Mouse (Mus musculus) mouse embryonic stem cell (cell line): ENCODE measurements around the gene Dgkz.

Source experiments
- in situ Hi-C, 2 experiments: fragments of 300-500 bp; cut with MboI; formaldehyde crosslinking; loops; 1 replicate in 1 of 2; 3 replicates in 1 of 2; pipeline ENCODE4 v1.14.3; 2019 to 2020; ENCODE audit warnings: low sequenced_read_pairs in 2 of 2, low pct_unique_long_range_greater_than_20kb in 1 of 2, mixed read lengths in 1 of 2; ENCODE audit not compliant: unreplicated experiment in 1 of 2

The Dgkz gene

DNA sequence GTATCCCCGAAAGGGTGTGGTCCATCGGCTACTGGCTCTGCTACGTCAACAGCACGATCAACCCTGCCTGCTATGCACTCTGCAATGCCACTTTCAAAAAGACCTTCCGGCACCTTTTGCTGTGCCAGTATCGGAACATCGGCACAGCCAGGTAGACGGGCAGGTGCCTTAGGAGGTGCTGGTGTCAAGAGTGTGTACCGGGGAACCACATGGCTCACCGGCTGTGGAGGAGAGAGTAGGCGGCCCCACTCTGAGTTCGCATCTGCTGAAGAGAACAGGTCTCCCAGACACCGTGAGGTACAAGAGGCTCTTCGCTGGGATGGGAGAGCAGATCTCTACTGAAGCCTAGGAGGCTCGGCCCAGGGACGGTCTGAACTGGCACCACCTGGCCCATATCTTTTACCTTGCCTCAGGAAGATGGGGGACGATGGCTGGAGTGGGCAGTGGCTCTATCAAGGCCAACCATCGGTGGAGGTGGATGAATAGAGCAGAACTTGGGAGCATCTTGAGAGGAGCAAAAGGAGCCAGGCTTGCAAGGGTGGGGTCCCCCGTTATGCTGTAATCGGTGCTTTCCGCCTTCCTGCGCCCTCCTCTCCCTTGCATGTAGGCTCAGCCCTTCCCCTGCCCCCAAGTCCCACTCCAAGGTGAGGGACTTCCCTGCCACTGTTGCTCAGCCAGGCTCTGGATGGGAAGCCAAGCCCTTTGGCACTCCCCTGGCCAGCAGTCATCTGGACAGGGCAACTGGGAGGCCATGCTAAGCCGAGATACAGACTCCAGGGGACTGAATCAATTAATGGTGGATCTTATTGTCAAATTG, 46.9 kb downstream of the Dgkz start:
- in situ Hi-C loops, result no loop called here

DNA sequence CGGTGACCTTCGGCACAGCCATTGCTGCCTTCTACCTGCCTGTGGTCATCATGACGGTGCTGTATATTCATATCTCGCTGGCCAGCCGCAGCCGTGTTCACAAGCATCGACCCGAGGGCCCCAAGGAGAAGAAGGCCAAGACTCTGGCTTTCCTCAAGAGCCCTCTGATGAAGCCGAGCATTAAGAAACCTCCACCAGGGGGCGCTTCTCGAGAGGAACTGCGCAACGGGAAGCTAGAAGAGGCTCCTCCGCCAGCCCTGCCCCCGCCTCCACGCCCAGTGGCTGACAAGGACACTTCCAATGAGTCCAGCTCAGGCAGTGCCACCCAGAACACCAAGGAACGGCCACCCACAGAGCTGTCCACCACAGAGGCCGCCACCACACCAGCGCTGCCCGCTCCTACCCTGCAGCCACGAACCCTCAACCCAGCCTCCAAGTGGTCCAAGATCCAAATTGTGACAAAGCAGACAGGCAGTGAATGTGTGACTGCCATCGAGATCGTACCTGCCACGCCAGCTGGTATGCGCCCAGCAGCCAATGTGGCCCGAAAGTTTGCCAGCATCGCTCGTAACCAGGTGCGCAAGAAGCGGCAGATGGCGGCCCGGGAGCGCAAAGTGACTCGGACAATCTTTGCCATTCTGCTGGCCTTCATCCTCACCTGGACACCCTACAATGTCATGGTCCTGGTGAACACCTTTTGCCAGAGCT, 47.7 kb downstream of the Dgkz start:
- in situ Hi-C loops, result no loop called here

DNA sequence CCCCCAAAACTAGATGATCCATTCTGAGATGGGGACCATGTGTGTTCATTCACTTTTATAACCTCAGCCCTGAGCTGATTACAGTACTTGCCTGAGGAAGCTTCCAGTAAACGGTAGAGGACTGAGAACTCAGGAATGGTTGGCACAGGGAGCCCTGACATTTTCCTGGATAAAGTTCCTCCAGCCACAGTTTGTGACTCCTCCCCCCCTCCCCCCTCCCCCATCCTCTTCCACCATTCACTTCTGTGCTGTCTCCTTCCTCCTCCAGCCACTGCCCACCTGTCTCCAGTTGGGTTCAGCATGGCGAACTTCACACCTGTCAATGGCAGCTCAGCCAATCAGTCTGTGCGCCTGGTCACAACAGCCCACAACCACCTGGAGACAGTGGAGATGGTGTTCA, 48.7 kb downstream of the Dgkz start, which contains the start of gene Chrm4:
Chrm4 (plus strand) TSS at position 301 of the 400 bp plus-strand sequence.
- in situ Hi-C loops, result no loop called here

DNA sequence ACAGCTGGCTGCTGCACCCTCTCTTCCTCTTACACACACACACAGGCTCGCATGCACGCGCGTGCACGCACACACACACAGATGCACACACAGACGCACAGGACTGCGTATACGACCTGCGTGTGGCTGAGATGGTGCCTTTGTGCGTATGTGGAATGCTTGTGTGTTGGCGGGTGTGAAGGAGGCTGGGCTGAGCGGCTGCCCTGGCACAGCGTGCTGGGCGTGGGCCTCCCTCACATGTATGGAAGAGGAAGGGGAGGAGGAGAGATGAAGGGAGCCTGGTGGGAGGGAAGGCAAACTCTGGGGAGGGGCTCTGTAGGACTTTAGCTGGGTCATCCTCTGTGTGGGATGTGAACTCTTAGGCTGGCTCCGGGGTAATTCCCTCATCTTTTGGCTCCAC, 50.2 kb downstream of the Dgkz start:
- in situ Hi-C loops, result no loop called here

DNA sequence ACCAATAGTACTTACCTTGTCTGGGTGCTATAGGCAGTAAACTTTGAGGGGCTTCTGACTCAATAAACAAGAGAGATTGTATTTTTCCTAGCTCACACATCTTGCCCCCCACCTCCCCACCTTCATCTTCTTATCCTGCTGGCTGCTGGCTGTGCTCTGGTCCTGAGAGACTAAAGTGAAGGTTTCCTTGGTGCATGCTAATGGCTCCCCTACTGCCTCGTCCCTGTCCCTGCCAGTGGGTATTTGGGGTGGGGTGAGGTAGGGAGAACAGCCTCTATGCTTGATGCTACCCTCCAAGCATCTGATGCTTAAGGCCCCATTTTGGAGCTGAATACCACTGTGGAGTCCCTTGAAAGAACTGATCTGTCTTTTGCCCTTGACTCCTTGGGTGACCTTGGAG, 50.9 kb downstream of the Dgkz start:
- in situ Hi-C loops, result no loop called here

DNA sequence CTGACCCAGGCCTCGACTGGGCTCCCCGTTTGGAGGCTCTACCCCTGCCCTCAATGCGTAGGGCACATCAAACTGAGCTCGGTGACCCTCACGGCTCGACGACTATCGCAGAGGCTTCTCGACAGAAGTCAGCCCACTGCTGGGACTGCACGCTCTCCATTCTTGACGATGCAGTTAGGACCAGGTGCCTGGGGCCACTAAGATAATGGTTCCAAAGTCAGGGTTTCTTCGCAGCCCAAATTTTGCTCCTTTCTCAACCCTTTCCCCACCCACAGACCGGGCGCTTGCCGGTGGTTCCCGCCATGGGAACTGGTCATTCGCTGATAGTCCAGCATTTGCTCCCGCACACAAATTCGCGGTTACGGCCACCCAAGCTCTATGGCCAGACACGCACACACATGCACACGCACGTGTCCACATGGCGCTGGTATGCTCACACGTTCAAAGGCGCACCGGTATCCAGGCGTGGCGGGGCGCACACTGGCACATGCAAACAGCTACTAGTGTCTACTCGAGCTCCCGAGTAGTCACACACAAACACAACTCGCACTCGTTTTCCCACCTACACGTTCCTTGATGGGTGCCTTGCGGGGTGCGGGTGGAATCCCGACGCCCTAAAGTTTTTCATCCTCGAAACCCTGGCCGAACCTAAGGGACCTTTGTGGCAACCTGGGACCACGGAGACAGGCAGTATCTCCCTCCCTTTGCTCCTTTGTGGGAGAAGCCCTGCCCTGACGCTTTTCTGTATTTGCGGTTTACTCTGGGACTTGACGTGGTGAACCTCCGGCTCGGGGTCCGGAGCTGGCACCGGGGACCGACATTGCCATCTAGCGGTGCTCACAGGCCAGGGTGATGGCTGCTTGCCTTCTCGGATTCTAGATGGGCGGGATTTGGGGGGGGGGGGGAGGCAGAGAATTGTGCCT, 52.0 kb downstream of the Dgkz start:
- in situ Hi-C loops, result no loop called here

GRCm38 (mm10) chr2:91922586-91923414, 52.9 kb downstream of the Dgkz start:
- in situ Hi-C loops, result no loop called here

DNA sequence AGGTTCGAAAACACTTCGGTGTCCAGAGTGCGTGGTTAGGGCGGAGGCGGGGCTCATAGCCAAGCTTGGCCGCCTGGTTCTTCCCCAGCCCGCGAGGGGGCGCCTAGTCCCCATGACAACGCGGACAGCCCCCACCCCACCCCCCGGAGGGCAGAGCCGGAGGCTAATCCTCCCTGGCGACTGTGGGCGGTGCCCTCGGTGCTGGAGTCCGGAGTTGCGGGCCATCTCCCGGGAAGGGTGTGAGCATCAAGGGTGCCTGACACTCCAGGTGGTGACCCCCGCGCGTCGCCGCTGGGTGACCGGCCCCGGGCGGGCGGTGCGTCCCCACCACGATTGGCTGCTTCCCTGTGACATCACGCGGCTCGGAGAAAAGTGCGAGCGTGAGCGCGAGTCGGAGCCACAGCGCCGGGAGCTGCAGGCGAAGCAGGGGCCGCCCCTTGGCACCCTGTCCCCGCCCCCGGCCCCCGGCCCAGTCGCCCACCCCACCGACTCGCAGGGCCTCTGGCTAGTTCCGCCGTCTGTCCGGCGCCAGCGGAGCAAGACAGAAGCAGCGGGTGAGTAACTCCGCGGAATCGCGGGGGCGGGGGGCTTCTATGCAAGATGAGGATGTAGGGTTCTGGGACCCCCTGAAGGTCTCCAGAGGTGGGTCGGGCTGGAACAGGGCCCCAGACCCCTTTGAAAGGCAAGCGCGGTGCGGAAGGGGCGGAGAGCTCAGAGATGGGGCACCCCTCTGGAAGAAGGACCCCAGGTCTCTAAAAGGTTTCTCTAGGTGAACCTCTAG, 53.7 kb downstream of the Dgkz start:
- in situ Hi-C loops, result no loop called here

DNA sequence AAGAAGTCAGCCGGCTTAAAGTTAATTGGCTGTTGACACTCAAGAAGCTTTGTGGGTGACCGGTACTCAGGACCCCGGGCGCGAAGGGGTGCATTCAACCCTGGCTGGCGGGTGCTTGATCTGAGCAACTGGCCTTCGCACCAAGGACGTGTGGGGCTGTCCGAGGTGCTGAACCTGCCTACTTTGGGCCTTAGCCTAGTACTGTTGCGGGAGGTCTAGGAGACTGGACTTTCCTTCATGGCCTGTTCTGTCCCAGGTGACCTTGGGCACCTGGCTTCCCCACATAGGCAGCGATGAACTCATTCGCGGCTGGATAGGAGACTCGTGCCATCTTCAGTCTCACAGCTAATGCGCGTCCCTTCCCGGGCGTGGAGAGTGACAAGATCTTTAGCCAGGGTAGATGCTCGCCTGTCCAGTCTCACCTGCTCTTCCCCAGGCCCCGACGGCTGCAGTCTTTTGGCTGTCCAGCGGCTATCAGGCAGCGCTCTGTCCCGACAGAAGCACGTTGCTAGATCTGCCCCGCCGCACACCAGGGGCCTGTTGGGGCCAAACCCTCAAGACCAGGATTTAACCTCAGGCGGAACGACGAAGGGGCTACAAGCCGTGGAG, 54.4 kb downstream of the Dgkz start:
- in situ Hi-C loops, result no loop called here

GRCm38 (mm10) chr2:91920130-91920529, 55.5 kb downstream of the Dgkz start:
- in situ Hi-C loops, result no loop called here

GRCm38 (mm10) chr2:91917096-91917495, 58.6 kb downstream of the Dgkz start:
- in situ Hi-C loops, result no loop called here

- in situ Hi-C loops, result no loop called here
Measured at GRCm38 (mm10) chr2:91916346-91916977, 59.2 kb downstream of the Dgkz start.

DNA sequence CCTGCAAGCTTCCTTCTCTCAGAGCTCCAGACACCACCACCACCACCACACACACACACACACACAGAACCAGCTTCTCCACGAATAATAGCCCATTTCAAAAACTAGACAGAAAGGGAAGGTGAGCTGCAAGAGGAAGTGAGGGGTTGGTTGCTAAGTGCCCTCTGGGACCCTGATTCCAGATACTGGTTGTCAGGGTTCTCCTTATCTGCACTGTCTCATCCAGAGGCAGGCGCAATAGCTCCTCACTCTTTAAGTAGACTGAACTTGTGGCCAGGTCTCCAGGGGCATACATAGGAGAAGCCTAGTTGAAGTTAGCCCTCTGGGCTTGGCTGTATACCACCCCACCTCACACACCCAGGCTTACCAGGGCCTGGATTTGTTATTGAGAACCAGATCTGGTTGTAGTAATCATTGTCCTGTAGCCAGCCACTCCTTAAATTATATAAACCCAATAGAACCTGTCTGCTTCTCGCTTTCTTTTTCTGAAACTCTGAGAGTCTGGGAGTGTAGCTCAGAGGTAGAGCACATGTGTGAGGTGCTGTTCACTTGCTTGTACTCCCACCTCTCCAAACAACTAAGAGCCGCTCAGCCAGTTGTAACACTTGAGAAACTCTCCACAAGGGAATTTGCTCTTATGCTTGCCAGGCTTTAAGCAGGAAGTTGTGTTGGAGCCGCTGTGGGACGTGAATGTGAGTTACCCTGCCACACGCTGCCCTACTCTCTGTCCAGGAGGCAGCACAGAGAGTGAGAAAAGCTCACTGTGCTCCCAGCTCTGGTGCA, 62.1 kb downstream of the Dgkz start:
- in situ Hi-C loops, result no loop called here

DNA sequence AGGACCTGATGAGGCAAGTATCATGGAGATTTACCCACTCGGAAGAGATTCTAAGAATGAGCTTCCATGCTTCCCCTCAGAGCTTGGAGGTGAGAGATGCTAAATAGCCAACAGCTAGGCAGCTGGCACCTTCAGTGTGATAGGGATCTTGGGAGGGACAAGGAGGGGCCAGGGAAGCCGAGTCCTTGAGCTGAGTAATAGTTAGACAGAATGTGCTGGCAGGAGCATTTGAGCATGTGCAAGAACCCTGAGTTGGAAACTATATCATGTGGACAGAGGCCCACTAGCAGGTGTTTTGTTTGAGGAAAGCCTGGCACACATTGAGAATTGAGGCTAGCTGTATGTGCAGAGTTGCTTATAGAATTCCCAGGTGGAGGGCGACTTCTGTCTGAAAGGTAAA, 63.0 kb downstream of the Dgkz start:
- in situ Hi-C loops, result no loop called here

DNA sequence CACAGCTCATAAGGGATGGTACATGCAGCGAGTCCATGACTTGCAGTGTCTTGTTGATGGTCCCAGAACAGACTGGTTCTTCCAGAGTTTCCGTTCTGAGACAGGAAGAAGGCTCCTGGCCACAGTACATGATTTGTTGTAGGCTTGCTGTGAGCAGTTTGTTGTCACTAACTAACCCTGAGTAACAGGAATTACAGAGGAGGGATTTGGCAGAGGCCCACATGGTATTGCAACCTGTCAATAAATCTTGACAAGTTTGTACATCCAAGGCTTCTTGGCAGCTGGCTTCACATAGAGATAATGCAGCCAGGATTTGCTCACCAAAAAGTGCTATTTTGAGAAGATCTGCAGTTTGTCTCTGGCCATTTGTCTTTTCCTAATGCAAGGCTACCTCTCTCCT, 69.5 kb downstream of the Dgkz start:
- in situ Hi-C loops, result no loop called here
